Mouse (Mus musculus): ENCODE data around the gene Hmg20b. TPM values are rescaled to one million over a fixed set of nuclear protein-coding genes. Genes with fewer than 3 reads are reported as not detected.

Gene Hmg20b
- polyA plus RNA-seq, 1 experiment from 2014 or later = 98.6 TPM

DNA sequence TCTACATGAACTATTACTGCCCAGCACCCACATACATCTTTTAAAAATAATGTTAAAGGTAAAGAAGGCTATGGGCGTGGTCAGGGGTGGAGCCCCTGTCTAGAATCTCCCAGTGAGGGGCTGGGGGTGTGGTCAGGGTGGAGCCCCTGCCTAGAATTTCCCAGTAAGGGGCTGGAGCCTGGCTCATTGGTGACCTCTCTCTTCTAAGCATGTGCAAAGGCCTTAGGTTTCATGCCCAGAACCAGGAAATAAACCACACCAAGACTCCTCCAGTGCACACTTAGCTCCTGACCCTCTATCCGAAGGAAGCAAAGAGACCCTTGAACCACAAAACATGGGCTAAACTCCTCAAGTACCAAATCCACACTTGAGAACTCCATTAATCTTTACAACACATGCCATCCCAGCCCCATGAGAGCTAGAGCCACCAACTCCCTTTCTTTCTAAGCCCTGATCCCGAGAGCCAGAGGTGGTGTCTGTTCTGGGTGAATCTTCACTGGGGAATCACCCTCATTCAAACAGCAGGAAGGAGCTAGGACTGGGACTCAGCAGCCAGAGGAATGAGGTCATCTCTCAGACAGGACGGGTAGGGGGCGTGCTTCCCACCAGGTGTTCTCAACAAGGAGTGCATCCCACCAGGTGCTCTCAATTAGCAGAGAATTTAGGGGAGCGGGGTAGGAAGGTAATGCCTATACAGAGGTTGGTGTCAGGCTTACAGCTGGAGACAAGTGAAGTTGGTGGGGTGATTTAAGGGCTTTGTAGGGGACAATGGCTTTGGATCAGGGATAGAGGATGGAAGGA, 26.5 kb upstream of the Hmg20b start:
- Histone ChIP-seq H3K4me2 (replicated peaks; ENCODE audit: low read depth, low read length) (peak overlapping the region; percentile 79), H3K27ac (ENCODE audit: low read length) (no peak overlapping the region), H3K27me3 (ENCODE audit: control insufficient read depth, insufficient read depth, low read length) (no peaks in the 10 kb centered on the region), H3K4me3 (ENCODE audit: low read depth, low read length) (peak overlapping the region; percentile 79), H3K4me1 (ENCODE audit: control insufficient read depth, insufficient read depth, low read length) (peaks cover 16% of the 10 kb centered on the region), H3K9ac (replicated peaks; ENCODE audit: low read depth, low read length) (peak overlapping the region; percentile 89; the same call in 1 of the 2 replicates), H3K36me3 (ENCODE audit: control insufficient read depth, insufficient read depth, low read length) (peaks cover 33% of the 10 kb centered on the region; the same call in 1 of the 2 replicates), H3K9me3 (ENCODE audit: control insufficient read depth, low read depth, low read length) (no peaks in the 10 kb centered on the region)
- WGBS = 36% methylated on average over 6 of the region's 6 CpGs
- ATAC-seq (ENCODE audit: insufficient number of reproducible peaks, insufficient read depth, low FRiP score, low read depth) = no peak

DNA sequence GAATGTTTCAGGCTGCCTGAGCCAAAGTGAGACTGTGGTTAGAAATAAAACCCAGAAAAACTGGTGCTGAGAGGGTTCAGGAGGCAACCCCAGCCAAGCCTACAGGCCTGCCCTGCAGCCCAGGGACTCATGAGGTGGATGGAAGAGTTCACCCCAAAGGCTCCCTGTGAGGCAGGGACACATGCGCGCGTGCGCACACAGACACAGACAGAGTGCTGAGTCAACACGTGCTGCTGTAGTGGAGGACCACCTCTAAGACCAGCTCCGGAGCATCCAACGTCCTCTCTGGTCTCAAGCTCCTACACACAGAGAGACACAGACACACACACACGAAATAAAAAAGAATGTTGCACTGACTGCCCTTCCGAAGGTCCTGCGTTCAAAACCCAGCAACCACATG, 25.0 kb upstream of the Hmg20b start:
- WGBS = 92% methylated on average over 10 of the region's 10 CpGs
- H3K4me3 ChIP-seq (ENCODE audit: low read depth, low read length) = no peak overlapping the region
- no peak for ATAC-seq (ENCODE audit: insufficient number of reproducible peaks, insufficient read depth, low FRiP score, low read depth)

DNA sequence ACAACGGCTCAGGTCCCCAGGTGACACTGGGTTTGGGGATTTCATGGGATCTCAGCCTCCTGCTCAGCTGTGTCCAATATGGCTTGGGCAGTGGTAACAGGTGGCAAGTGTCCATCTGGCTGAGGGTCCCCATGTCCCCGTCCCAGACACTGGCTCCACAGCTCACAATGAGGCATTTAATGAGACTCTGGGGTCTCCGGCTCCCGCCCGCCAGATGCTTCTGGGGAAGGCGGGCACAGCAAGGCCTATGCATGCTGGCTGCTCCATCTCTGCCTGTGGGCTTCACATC, 16.9 kb upstream of the Hmg20b start:
- Histone ChIP-seq H3K4me3 (ENCODE audit: low read depth, low read length) (no peak overlapping the region), H3K9me3 (ENCODE audit: control insufficient read depth, low read depth, low read length) (no peaks in the 10 kb centered on the region), H3K27me3 (ENCODE audit: control insufficient read depth, insufficient read depth, low read length) (no peaks in the 10 kb centered on the region; the same call in 1 of the 2 replicates), H3K27ac (ENCODE audit: low read length) (no peak overlapping the region), H3K4me2 (replicated peaks; ENCODE audit: low read depth, low read length) (no peak overlapping the region), H3K36me3 (ENCODE audit: control insufficient read depth, insufficient read depth, low read length) (peaks cover 57% of the 10 kb centered on the region), H3K4me1 (ENCODE audit: control insufficient read depth, insufficient read depth, low read length) (peaks cover 23% of the 10 kb centered on the region; the same call in 1 of the 2 replicates), H3K9ac (replicated peaks; ENCODE audit: low read depth, low read length) (no peak overlapping the region)
- 84% methylated on average over 6 of the region's 6 CpGs for WGBS
- ATAC-seq (ENCODE audit: insufficient number of reproducible peaks, insufficient read depth, low FRiP score, low read depth) = no peak

More for the DNA sequence above, 25.0 kb upstream of the Hmg20b start:
- Histone ChIP-seq H3K27me3 (ENCODE audit: control insufficient read depth, insufficient read depth, low read length) (no peaks in the 10 kb centered on the region), H3K27ac (ENCODE audit: low read length) (no peak overlapping the region), H3K36me3 (ENCODE audit: control insufficient read depth, insufficient read depth, low read length) (peaks cover 45% of the 10 kb centered on the region), H3K9me3 (ENCODE audit: control insufficient read depth, low read depth, low read length) (no peaks in the 10 kb centered on the region), H3K9ac (replicated peaks; ENCODE audit: low read depth, low read length) (no peak overlapping the region), H3K4me1 (ENCODE audit: control insufficient read depth, insufficient read depth, low read length) (peaks cover 16% of the 10 kb centered on the region), H3K4me2 (replicated peaks; ENCODE audit: low read depth, low read length) (no peak overlapping the region)

DNA sequence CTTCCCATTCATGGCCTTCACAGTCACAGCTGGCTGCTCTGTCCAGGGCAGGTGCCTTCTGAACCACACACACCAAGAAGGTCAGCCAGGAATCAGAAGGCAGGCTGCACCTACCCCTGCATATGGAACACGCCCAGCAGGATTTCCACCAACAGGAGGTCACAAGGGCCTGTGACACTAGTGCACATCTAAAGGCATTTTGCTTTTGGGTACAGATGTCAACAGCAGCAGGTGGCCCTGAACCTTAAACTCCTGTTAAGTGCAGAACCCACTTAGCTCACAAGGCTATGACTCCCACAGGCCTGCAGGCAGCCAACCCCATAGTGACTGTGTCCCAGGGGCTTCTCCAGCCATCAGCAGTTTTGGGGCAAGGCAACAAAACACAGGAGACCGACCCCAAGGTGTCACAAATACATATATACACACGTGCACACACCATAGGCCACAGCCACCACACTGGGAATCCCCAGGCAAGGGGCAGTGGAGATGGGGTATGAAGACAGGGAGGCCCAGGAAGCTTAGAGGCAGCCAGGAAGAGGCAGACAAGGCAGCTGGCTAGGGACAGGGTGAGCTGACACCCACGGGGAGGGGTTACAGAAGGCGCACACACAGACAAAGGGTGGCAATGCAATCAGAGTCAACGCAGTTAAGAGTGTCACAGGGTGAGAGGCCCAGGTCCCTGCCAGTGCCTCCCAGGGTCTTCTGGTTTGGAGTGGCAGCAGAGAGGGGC, 16.4 kb upstream of the Hmg20b start:
- ATAC-seq (ENCODE audit: insufficient number of reproducible peaks, insufficient read depth, low FRiP score, low read depth) = no peak
- H3K9me3 ChIP-seq (ENCODE audit: control insufficient read depth, low read depth, low read length) = no peaks in the 10 kb centered on the region
- H3K4me3 ChIP-seq (ENCODE audit: low read depth, low read length) = no peak overlapping the region
- 71% methylated on average over 6 of the region's 6 CpGs for WGBS
- H3K27me3 ChIP-seq (ENCODE audit: control insufficient read depth, insufficient read depth, low read length) = no peaks in the 10 kb centered on the region; the same call in 1 of the 2 replicates
- H3K9ac ChIP-seq (replicated peaks; ENCODE audit: low read depth, low read length) = no peak overlapping the region
- peaks cover 53% of the 10 kb centered on the region for H3K36me3 ChIP-seq (ENCODE audit: control insufficient read depth, insufficient read depth, low read length)
- H3K4me2 ChIP-seq (replicated peaks; ENCODE audit: low read depth, low read length) = no peak overlapping the region
- H3K4me1 ChIP-seq (ENCODE audit: control insufficient read depth, insufficient read depth, low read length) = peaks cover 23% of the 10 kb centered on the region; the same call in 1 of the 2 replicates
- no peak overlapping the region for H3K27ac ChIP-seq (ENCODE audit: low read length)

DNA sequence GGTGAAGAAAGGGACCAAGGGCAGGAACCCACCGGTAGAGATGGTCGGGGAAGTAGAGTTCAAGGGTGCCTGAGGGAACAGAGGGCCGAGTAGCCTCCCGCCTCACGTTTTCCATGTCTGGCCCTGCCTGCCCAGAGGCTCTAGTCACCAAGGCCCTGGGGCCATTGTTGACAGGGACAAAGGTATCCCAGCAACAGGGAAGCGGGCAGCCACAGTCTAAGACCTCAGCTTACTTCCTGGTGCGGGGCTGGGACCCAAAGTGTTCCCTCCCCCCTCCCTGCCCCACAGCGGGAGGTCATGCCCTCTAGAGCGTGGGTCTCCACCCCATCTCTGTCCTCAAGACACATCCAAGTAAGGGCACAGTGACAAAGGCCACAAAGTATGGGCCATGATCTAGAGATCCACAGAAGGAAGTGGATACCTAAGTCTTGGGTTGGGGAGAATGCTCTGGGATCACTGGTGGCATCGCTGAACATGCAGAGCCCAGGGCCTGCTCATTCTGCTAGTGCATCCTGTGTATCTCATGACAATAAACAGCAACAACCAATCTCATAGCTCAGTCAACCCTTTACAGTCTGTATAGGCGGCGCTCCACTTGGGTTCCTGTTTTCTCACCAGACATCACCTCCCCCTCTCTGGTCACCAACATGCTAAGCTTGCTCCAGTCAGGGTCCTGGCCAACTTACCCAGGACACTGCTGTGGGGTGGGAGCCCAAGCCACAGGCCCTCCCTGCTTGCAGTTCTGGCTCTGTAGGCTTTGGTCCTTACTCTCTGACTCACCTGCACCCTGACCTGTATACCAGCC, 15.6 kb upstream of the Hmg20b start, which contains the start of gene 4930404N11Rik:
Gene 4930404N11Rik (minus strand): TSS at position 145 of the 805 bp plus-strand sequence.
- 30% methylated on average over 12 of the region's 12 CpGs for WGBS
- H3K27ac ChIP-seq (ENCODE audit: low read length) = 0 out of 2 replicates have a peak within 1 kb of the TSS, but pooled peaks have one; percentile 10

DNA sequence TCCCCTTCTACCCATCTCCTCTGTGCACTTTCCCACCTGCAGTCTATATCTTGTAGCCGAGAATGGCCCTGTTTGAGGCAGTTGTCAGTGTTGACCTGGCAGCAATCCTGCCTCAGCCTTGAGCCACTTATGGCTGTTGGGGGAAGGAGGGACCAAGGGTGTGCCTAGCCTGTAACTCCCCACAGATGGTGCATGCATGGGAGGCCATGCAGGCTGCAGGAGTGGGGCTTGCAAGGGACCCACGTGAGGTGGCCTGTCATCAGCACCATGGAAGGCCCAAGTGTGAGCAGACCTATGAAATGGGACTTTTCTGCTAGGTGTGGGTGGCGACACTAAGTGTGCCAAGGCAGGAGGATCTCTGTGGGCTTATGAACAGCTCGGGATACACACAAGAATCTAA, 14.8 kb upstream of the Hmg20b start:
- peaks cover 23% of the 10 kb centered on the region; the same call in 1 of the 2 replicates for H3K4me1 ChIP-seq (ENCODE audit: control insufficient read depth, insufficient read depth, low read length)
- H3K9ac ChIP-seq (replicated peaks; ENCODE audit: low read depth, low read length) = 0 out of 2 replicates have a peak overlapping the region, but pooled peaks have one; percentile 25
- H3K36me3 ChIP-seq (ENCODE audit: control insufficient read depth, insufficient read depth, low read length) = peaks cover 40% of the 10 kb centered on the region
- H3K4me3 ChIP-seq (ENCODE audit: low read depth, low read length) = 0 out of 2 replicates have a peak overlapping the region, but pooled peaks have one; percentile 29
- 43% methylated on average over 4 of the region's 4 CpGs for WGBS
- H3K27me3 ChIP-seq (ENCODE audit: control insufficient read depth, insufficient read depth, low read length) = no peaks in the 10 kb centered on the region; the same call in 1 of the 2 replicates
- no peak; the same call in none of the 2 replicates for ATAC-seq (ENCODE audit: insufficient number of reproducible peaks, insufficient read depth, low FRiP score, low read depth)
- 0 out of 2 replicates have a peak overlapping the region, but pooled peaks have one; percentile 10 for H3K27ac ChIP-seq (ENCODE audit: low read length)
- H3K9me3 ChIP-seq (ENCODE audit: control insufficient read depth, low read depth, low read length) = no peaks in the 10 kb centered on the region
- no peak overlapping the region for H3K4me2 ChIP-seq (replicated peaks; ENCODE audit: low read depth, low read length)

More for the DNA sequence above, 15.6 kb upstream of the Hmg20b start, which contains the start of gene 4930404N11Rik:
- Histone ChIP-seq H3K27me3 (ENCODE audit: control insufficient read depth, insufficient read depth, low read length) (no peaks in the 10 kb centered on the region; the same call in 1 of the 2 replicates), H3K4me2 (replicated peaks; ENCODE audit: low read depth, low read length) (peak within 1 kb of the TSS; percentile 62), H3K4me1 (ENCODE audit: control insufficient read depth, insufficient read depth, low read length) (peaks cover 23% of the 10 kb centered on the region; the same call in 1 of the 2 replicates), H3K36me3 (ENCODE audit: control insufficient read depth, insufficient read depth, low read length) (peaks cover 47% of the 10 kb centered on the region), H3K9ac (replicated peaks; ENCODE audit: low read depth, low read length) (peak within 1 kb of the TSS; percentile 25; the same call in 1 of the 2 replicates), H3K4me3 (ENCODE audit: low read depth, low read length) (peak within 1 kb of the TSS; percentile 29; the same call in 1 of the 2 replicates), H3K9me3 (ENCODE audit: control insufficient read depth, low read depth, low read length) (no peaks in the 10 kb centered on the region)
- no peak for ATAC-seq (ENCODE audit: insufficient number of reproducible peaks, insufficient read depth, low FRiP score, low read depth)

DNA sequence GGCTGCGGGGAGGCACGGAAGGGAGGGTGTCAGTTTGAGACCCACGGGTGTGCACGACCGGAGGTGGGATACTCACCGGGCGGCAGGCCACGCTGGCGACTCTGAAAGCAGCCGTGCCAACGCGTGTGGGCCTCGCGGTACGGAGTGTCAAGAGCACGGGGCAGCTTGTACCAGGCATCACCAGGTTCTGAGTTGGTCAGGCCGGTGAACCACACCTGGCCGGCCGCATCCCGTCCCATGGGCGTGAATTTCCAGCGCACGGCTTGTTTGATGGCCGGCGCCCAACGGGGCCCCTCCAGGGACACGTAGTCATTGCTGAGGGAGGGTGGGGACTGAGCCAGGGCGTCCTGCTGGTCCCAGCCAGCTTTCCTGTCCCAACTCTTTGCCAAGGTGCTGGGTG, 14.4 kb upstream of the Hmg20b start:
- peak overlapping the region; percentile 29; the same call in 1 of the 2 replicates for H3K4me3 ChIP-seq (ENCODE audit: low read depth, low read length)
- peak overlapping the region; percentile 25; the same call in 1 of the 2 replicates for H3K9ac ChIP-seq (replicated peaks; ENCODE audit: low read depth, low read length)
- H3K27me3 ChIP-seq (ENCODE audit: control insufficient read depth, insufficient read depth, low read length) = no peaks in the 10 kb centered on the region; the same call in 1 of the 2 replicates
- peak overlapping the region; percentile 62 for H3K4me2 ChIP-seq (replicated peaks; ENCODE audit: low read depth, low read length)
- H3K4me1 ChIP-seq (ENCODE audit: control insufficient read depth, insufficient read depth, low read length) = peaks cover 23% of the 10 kb centered on the region; the same call in 1 of the 2 replicates
- WGBS = 16% methylated on average over 28 of the region's 28 CpGs
- H3K9me3 ChIP-seq (ENCODE audit: control insufficient read depth, low read depth, low read length) = no peaks in the 10 kb centered on the region
- peaks cover 36% of the 10 kb centered on the region for H3K36me3 ChIP-seq (ENCODE audit: control insufficient read depth, insufficient read depth, low read length)
- ATAC-seq (ENCODE audit: insufficient number of reproducible peaks, insufficient read depth, low FRiP score, low read depth) = no peak; the same call in 1 of the 2 replicates
- 0 out of 2 replicates have a peak overlapping the region, but pooled peaks have one; percentile 10 for H3K27ac ChIP-seq (ENCODE audit: low read length)

All from stomach, embryonic 14.5 days (tissue).